11 mouse cellular contexts compared by ENCODE assay signal in the genomic region with DNA sequence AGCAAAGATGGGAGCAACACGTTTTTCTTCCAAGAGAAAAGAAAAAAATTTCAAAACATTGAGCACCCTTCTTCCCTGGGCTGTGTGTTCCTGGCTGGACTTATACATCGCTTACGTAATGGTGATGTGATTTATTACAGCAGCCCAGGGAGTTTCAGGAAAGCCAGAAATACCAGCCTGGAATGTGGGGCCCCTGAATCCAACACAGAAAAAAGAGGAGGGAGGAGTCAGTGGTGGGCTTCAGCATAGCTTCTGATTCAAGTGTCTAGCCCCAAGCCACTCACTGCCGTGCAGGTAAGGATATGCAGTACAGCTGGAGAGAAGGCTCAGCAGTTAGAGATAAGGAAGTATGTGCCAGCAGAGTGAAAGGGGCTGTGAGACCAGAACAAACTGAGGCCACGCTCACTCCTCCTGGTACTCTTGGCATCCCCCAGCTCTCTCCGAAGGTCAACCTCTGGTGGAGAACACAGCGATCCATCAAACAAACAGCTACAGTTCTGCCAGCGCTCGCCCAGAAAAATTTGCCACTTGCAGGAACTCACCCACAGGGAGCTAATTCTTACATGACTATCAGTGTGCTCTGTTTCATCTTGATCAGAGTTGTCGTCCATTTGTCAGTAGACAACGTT.
A peak's percentile ranks its signal among the peaks of the same experiment; 100 is the strongest.
DNase-seq lines count a peak whose midpoint lies in the region; ATAC-seq and TF ChIP-seq lines count a peak whose summit lies in the region.
"Had no signal": no experiment of that assay in that cellular context is flagged by ENCODE, and none has a peak within 500 bp of the region (broad histone marks: within the 10 kb centered on the region; RNA-seq: fewer than 3 reads in every experiment).

No protein-coding gene starts in this region.

- 45% methylated on average over 11 of the region's 11 CpGs for WGBS in limb, embryonic 12.5 days

- no peaks in the 10 kb centered on the region for H3K27me3 ChIP-seq in limb, embryonic 12.5 days
- no peaks in the 10 kb centered on the region for H3K27me3 ChIP-seq in testis, adult 2 months (ENCODE audit: control insufficient read depth, insufficient read depth, low read length)
- H3K27me3 ChIP-seq: embryonic facial prominence, embryonic 13.5 days had no signal

- no peak for TF ChIP-seq CTCF in testis, adult 2 months (IDR thresholded peaks at IDR 0.05; ENCODE audit: control insufficient read depth, insufficient read depth, insufficient replicate concordance, low read depth, low read length)

- H3K9ac ChIP-seq in limb, embryonic 12.5 days (replicated peaks), result no peak overlapping the region
- H3K9ac ChIP-seq: embryonic facial prominence, embryonic 13.5 days; liver, embryonic 14.5 days had no signal

- no peak for TF ChIP-seq POLR2A in testis, adult 2 months (IDR thresholded peaks at IDR 0.05; ENCODE audit: control insufficient read depth, low read depth, low read length)

- ATAC-seq in limb, embryonic 12.5 days (ENCODE audit: insufficient number of reproducible peaks, insufficient read depth, low FRiP score, low TSS enrichment, low read depth), result peak; percentile 68
- no peak for ATAC-seq in monocyte, adult 5-6 weeks (replicated peaks; ENCODE audit: insufficient number of reproducible peaks, low FRiP score, low TSS enrichment, poor library complexity, severe bottlenecking)

- no peak overlapping the region for H3K4me3 ChIP-seq in limb, embryonic 12.5 days (replicated peaks)
- H3K4me3 ChIP-seq in testis, adult 2 months (ENCODE audit: control insufficient read depth, low read depth, low read length), result no peak overlapping the region
- H3K4me3 ChIP-seq: embryonic facial prominence, embryonic 13.5 days had no signal

- H3K4me2 ChIP-seq in limb, embryonic 12.5 days, result peak overlapping the region; percentile 5; the same call in 1 of the 2 replicates
- H3K4me2 ChIP-seq: embryonic facial prominence, embryonic 13.5 days had no signal

- H3K36me3 ChIP-seq in limb, embryonic 12.5 days, result no peaks in the 10 kb centered on the region
- no peaks in the 10 kb centered on the region for H3K36me3 ChIP-seq in testis, adult 2 months (ENCODE audit: control insufficient read depth, insufficient read depth, low read length)
- H3K36me3 ChIP-seq: embryonic facial prominence, embryonic 13.5 days had no signal

- DNase-seq in lung, adult 18-20 months, result peak; percentile 43 to 51
- no peak for DNase-seq in lung, postnatal 14 days
- peak; percentile 63 for DNase-seq in embryo, embryonic 10.5 days (ENCODE audit: low spot score)
- no peak for DNase-seq in cerebellum, adult 11-12 months
- no peak for DNase-seq in cerebellum, adult 9-10 months
- DNase-seq: kidney, adult 18-20 months had no signal

- H3K4me1 ChIP-seq in limb, embryonic 12.5 days (replicated peaks), result peaks cover 32% of the 10 kb centered on the region
- no peaks in the 10 kb centered on the region for H3K4me1 ChIP-seq in testis, adult 2 months (ENCODE audit: control insufficient read depth, insufficient read depth, low read length)

- peak overlapping the region; percentile 64 for H3K27ac ChIP-seq in limb, embryonic 12.5 days
- peak overlapping the region; percentile 70 for H3K27ac ChIP-seq in testis, adult 2 months (ENCODE audit: control insufficient read depth, insufficient read depth, low read depth, low read length)
- H3K27ac ChIP-seq: embryonic facial prominence, embryonic 13.5 days; liver, embryonic 14.5 days had no signal

- peaks cover 4% of the 10 kb centered on the region; the same call in 1 of the 2 replicates for H3K9me3 ChIP-seq in limb, embryonic 12.5 days
- H3K9me3 ChIP-seq: embryonic facial prominence, embryonic 13.5 days had no signal

Comparison
In these comparisons a context has a peak if more than half of its experiments do, and no peak if none do; other contexts are left out.
1. DNase-seq: peak in lung, adult 18-20 months (2 of 2) and embryo, embryonic 10.5 days (single experiment); none in lung, postnatal 14 days (single experiment), cerebellum, adult 11-12 months (single experiment) and cerebellum, adult 9-10 months (single experiment).